Mouse (Mus musculus): ENCODE data around the gene Nkx2-5. TPM values are rescaled to one million over a fixed set of nuclear protein-coding genes. Genes with fewer than 3 reads are reported as not detected.

Nkx2-5 gene
- polyA plus RNA-seq, 1 experiment = not detected

DNA sequence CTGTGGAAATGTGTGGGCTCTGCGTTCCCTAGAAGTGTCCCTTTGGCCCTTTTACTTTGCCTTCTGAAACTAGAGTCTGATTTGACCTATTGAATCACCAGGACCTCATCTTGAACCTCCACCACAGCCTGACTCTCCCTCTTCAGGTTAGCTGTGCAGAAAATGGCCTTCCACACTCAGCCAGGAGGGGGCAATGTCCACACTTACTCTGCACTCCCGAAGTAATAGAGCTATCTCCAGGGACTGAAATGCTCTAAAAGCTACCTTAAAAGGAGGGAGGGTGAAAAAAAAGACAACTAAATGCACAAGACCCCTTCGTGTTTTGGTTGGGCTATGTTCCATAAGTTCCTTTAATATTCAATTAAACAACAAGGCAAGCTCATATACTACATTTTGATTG lies 50.1 kb downstream of the Nkx2-5 start:
- TF ChIP-seq POLR2A (IDR thresholded peaks at IDR 0.05; ENCODE audit: borderline replicate concordance, extremely low read depth, insufficient read depth, insufficient read length, poor library complexity, severe bottlenecking) = no peak
- peak; percentile 71 for TF ChIP-seq CTCF (IDR thresholded peaks at IDR 0.05; ENCODE audit: borderline replicate concordance, extremely low read depth, insufficient read depth, insufficient read length)
- peak; percentile 58 for DNase-seq (ENCODE audit: low read depth)

GRCm38 (mm10) chr17:26793068-26793765 lies 51.6 kb downstream of the Nkx2-5 start:
- no peak for DNase-seq (ENCODE audit: low read depth)
- TF ChIP-seq CTCF (IDR thresholded peaks at IDR 0.05; ENCODE audit: borderline replicate concordance, extremely low read depth, insufficient read depth, insufficient read length) (no peak), POLR2A (IDR thresholded peaks at IDR 0.05; ENCODE audit: borderline replicate concordance, extremely low read depth, insufficient read depth, insufficient read length, poor library complexity, severe bottlenecking) (no peak)

- no peak for DNase-seq (ENCODE audit: low read depth)
Measured at GRCm38 (mm10) chr17:26792096-26792495, 52.7 kb downstream of the Nkx2-5 start.

GRCm38 (mm10) chr17:26791580-26791979 lies 53.2 kb downstream of the Nkx2-5 start:
- TF ChIP-seq CTCF (IDR thresholded peaks at IDR 0.05; ENCODE audit: borderline replicate concordance, extremely low read depth, insufficient read depth, insufficient read length) = no peak
- TF ChIP-seq POLR2A (IDR thresholded peaks at IDR 0.05; ENCODE audit: borderline replicate concordance, extremely low read depth, insufficient read depth, insufficient read length, poor library complexity, severe bottlenecking) = no peak
- no peak for DNase-seq (ENCODE audit: low read depth)

More at GRCm38 (mm10) chr17:26792096-26792495, 52.7 kb downstream of the Nkx2-5 start:
- TF ChIP-seq CTCF (IDR thresholded peaks at IDR 0.05; ENCODE audit: borderline replicate concordance, extremely low read depth, insufficient read depth, insufficient read length) (no peak), POLR2A (IDR thresholded peaks at IDR 0.05; ENCODE audit: borderline replicate concordance, extremely low read depth, insufficient read depth, insufficient read length, poor library complexity, severe bottlenecking) (no peak)

GRCm38 (mm10) chr17:26790269-26791214 lies 54.3 kb downstream of the Nkx2-5 start:
- TF ChIP-seq CTCF (IDR thresholded peaks at IDR 0.05; ENCODE audit: borderline replicate concordance, extremely low read depth, insufficient read depth, insufficient read length) (no peak), POLR2A (IDR thresholded peaks at IDR 0.05; ENCODE audit: borderline replicate concordance, extremely low read depth, insufficient read depth, insufficient read length, poor library complexity, severe bottlenecking) (no peak)

GRCm38 (mm10) chr17:26789460-26790268 lies 55.1 kb downstream of the Nkx2-5 start:
- TF ChIP-seq POLR2A (IDR thresholded peaks at IDR 0.05; ENCODE audit: borderline replicate concordance, extremely low read depth, insufficient read depth, insufficient read length, poor library complexity, severe bottlenecking) (no peak), CTCF (IDR thresholded peaks at IDR 0.05; ENCODE audit: borderline replicate concordance, extremely low read depth, insufficient read depth, insufficient read length) (no peak)

More at GRCm38 (mm10) chr17:26790269-26791214, 54.3 kb downstream of the Nkx2-5 start:
- DNase-seq (ENCODE audit: low read depth) = no peak

GRCm38 (mm10) chr17:26788986-26789385 lies 55.8 kb downstream of the Nkx2-5 start:
- no peak for DNase-seq (ENCODE audit: low read depth)
- TF ChIP-seq POLR2A (IDR thresholded peaks at IDR 0.05; ENCODE audit: borderline replicate concordance, extremely low read depth, insufficient read depth, insufficient read length, poor library complexity, severe bottlenecking) (no peak), CTCF (IDR thresholded peaks at IDR 0.05; ENCODE audit: borderline replicate concordance, extremely low read depth, insufficient read depth, insufficient read length) (no peak)

More at GRCm38 (mm10) chr17:26789460-26790268, 55.1 kb downstream of the Nkx2-5 start:
- DNase-seq (ENCODE audit: low read depth) = no peak

Other genes starting within 250 kb of the Nkx2-5 start
- gene Atp6v0e, start 181.8 kb downstream of the Nkx2-5 start, polyA plus RNA-seq (2012; rRNA removed) = 79.1 and 125 TPM in 2 replicates
- gene Crebrf, start 129.4 kb downstream of the Nkx2-5 start, polyA plus RNA-seq (2012; rRNA removed) = 9.9 and 10.2 TPM in 2 replicates
- 44.3 and 45.2 TPM in 2 replicates for gene Bnip1, start 63.9 kb downstream of the Nkx2-5 start, polyA plus RNA-seq (2012; rRNA removed)
- 9.9 and 15.7 TPM in 2 replicates for gene Kifc5b, start 72.1 kb upstream of the Nkx2-5 start, polyA plus RNA-seq (2012; rRNA removed)
- 50.0 and 66.4 TPM in 2 replicates for gene Phf1, start 88.0 kb upstream of the Nkx2-5 start, polyA plus RNA-seq (2012; rRNA removed)
- gene Cuta, start 94.6 kb upstream of the Nkx2-5 start, polyA plus RNA-seq (2012; rRNA removed) = 88.9 and 145 TPM in 2 replicates
- gene Syngap1, start 96.2 kb upstream of the Nkx2-5 start, polyA plus RNA-seq (2012; rRNA removed) = 120 and 136 TPM in 2 replicates
- gene Zbtb9, start 128.2 kb upstream of the Nkx2-5 start, polyA plus RNA-seq (2012; rRNA removed) = 22.9 and 25.1 TPM in 2 replicates
- 31.0 and 35.1 TPM in 2 replicates for gene Bak1, start 184.0 kb upstream of the Nkx2-5 start, polyA plus RNA-seq (2012; rRNA removed)
- gene Itpr3, start 212.3 kb upstream of the Nkx2-5 start, polyA plus RNA-seq (2012; rRNA removed) = 1.4 and 3.4 TPM in 2 replicates